Comparison of ENCODE assay signal across 20 mouse cellular contexts in the genomic region with DNA sequence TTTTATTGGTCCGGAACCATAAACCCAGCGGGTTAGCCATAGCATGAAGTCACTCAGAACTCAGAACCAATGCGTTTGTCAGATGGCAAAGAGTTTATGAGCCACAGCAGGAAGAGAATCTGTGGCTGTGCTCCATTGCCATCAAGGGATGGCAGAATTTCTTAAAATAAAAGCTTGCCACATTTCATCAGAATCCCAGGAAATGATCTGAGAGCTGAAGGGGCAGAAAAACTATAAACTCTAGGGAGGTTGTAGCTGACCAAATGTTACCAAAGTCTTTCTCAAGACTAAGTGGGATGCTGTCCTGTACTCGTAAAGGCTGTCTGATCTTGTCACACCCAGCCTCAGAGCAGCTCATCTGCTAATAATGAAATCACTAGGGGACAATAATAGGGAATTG. TPM values are rescaled to one million over a fixed set of nuclear protein-coding genes. Genes with fewer than 3 reads are reported as not detected.
A peak's percentile ranks its signal among the peaks of the same experiment; 100 is the strongest.
DNase-seq lines count a peak whose midpoint lies in the region; ATAC-seq and TF ChIP-seq lines count a peak whose summit lies in the region.
"Had no signal": no experiment of that assay in that cellular context is flagged by ENCODE, and none has a peak within 500 bp of the region (broad histone marks: within the 10 kb centered on the region; RNA-seq: fewer than 3 reads in every experiment).

No protein-coding gene starts in this region.

- H3K79me2 ChIP-seq in heart, adult 2 months (replicated peaks; ENCODE audit: control insufficient read depth, insufficient read depth, low read length): no peaks in the 10 kb centered on the region

- H3K27ac ChIP-seq in heart, adult 2 months: peak overlapping the region; percentile 28; the same call in 1 of the 2 replicates

- no peaks in the 10 kb centered on the region for H3K4me1 ChIP-seq in heart, adult 2 months (ENCODE audit: control insufficient read depth, insufficient read depth, low read length)

- CTCF ChIA-PET in Patski (lab: Charles Lee): interaction anchor here (1.0 to 4.6 kb wide), 5 partner anchors 9 to 202 kb away, joined by 4 to 25 read pairs (median 5); no protein-coding TSS in a partner anchor

- TF ChIP-seq POLR2A in heart, adult 2 months (IDR thresholded peaks at IDR 0.05; ENCODE audit: insufficient read depth, low read depth, low read length): no peak

- WGBS in heart, adult 2 months: 64% methylated on average over 4 of the region's 4 CpGs

- in situ Hi-C loops in Patski (cut with MboI; ENCODE audit: low pct_unique_long_range_greater_than_20kb): loop anchor here (25.0 kb wide), 2 partner anchors 1213 to 1738 kb away; no protein-coding TSS in a partner anchor

- POLR2A ChIA-PET in Patski (lab: Charles Lee): interaction anchor here (0.6 to 1.0 kb wide), 6 partner anchors 20 to 244 kb away, joined by 3 to 10 read pairs (median 3); no protein-coding TSS in a partner anchor

- no peak for TF ChIP-seq CTCF in heart, adult 2 months (IDR thresholded peaks at IDR 0.05)
- peak; percentile 9 for TF ChIP-seq CTCF in Patski (IDR thresholded peaks at IDR 0.05)

- peak; percentile 89 for ATAC-seq in Patski
- ATAC-seq: activated CD4-positive, CD25-positive, alpha-beta regulatory T cell, adult 4 months; CD4-positive, CD25-positive, alpha-beta regulatory T cell, adult 4 months had no signal

- H3K9ac ChIP-seq in heart, adult 2 months (ENCODE audit: low read depth, low read length): no peak overlapping the region

- H3K4me3 ChIP-seq in heart, adult 2 months: no peak overlapping the region

- no peaks in the 10 kb centered on the region for H3K27me3 ChIP-seq in heart, adult 2 months (ENCODE audit: control insufficient read depth, insufficient read depth, low read length)
- no peaks in the 10 kb centered on the region for H3K27me3 ChIP-seq in Patski
- H3K27me3 ChIP-seq: CH12.LX had no signal

- no peaks in the 10 kb centered on the region for H3K36me3 ChIP-seq in heart, adult 2 months (ENCODE audit: control insufficient read depth, insufficient read depth, low read length)
- H3K36me3 ChIP-seq: G1E had no signal

- no peak for TF ChIP-seq EP300 in heart, adult 2 months (IDR thresholded peaks at IDR 0.05; ENCODE audit: insufficient read depth, low read depth, low read length)

- DNase-seq in heart, adult 2 months: no peak
- no peak for DNase-seq in heart, postnatal 14 days
- DNase-seq in Patski (ENCODE audit: low read depth, low spot score): peak; percentile 56
- no peak for DNase-seq in spleen, postnatal 14 days (ENCODE audit: low spot score in 2 of 2)
- DNase-seq: adrenal gland, adult 2 months; adrenal gland, adult 8-10 months; adrenal gland, postnatal 10 days; adrenal gland, postnatal 14 days; adrenal gland, postnatal 25 days; adrenal gland, postnatal 36 days; B cell, adult 2 months; cerebellum, adult 11 months; cerebellum, adult 11-12 months; cerebellum, adult 18-20 months; cerebellum, adult 2 months had no signal

- intact Hi-C loops in heart, adult 2 months (cut with DNase I): no loop called here
- intact Hi-C loops in heart, postnatal 14 days (cut with DNase I): no loop called here

RNA-seq across cellular contexts. Expression of a gene that starts 36.7 kb away (rescaled TPM):
- total RNA-seq in heart, adult 2 months (2021): 1 to 10 TPM; 6.6 to 8.6 TPM
- polyA plus RNA-seq in heart, adult 2 months (2012; rRNA removed): 4.2 and 7.3 TPM in 2 replicates
- 10 to 100 TPM; 10.7 to 12.6 TPM for total RNA-seq in heart, postnatal 14 days (2021)
- 67.5 TPM for polyA plus RNA-seq in Patski (2021)
- total RNA-seq: G1E, MEL had no signal
- polyA plus RNA-seq: G1E had no signal
